Mouse (Mus musculus): Measurements from ENCODE around the gene Prkag2. TPM values are rescaled to one million over a fixed set of nuclear protein-coding genes. Genes with fewer than 3 reads are reported as not detected.

Prkag2 gene
- total and polyA plus RNA-seq, 3 experiments: 10.0 to 48.0 (median 36.0) TPM

- DNase-seq: no peak
Observed at GRCm38 (mm10) chr5:24915119-24915518, 185.3 kb downstream of the Prkag2 start.

GRCm38 (mm10) chr5:24913656-24914055, 186.8 kb downstream of the Prkag2 start:
- DNase-seq: no peak

GRCm38 (mm10) chr5:24908820-24909716, 191.4 kb downstream of the Prkag2 start:
- DNase-seq: no peak

- peak; percentile 93 for DNase-seq
Observed at GRCm38 (mm10) chr5:24908141-24908819, 192.2 kb downstream of the Prkag2 start.

GRCm38 (mm10) chr5:24907737-24908136, 192.7 kb downstream of the Prkag2 start:
- no peak for DNase-seq

- no peak for DNase-seq
Observed at GRCm38 (mm10) chr5:24906844-24907243, 193.6 kb downstream of the Prkag2 start.

- peak; percentile 61 for DNase-seq
Observed at GRCm38 (mm10) chr5:24904941-24905340, 195.5 kb downstream of the Prkag2 start.

GRCm38 (mm10) chr5:24904423-24904822, 196.0 kb downstream of the Prkag2 start:
- no peak for DNase-seq

GRCm38 (mm10) chr5:24904001-24904400, 196.4 kb downstream of the Prkag2 start:
- DNase-seq: no peak

- DNase-seq: peak; percentile 35
Observed at GRCm38 (mm10) chr5:24902835-24903234, 197.6 kb downstream of the Prkag2 start.

GRCm38 (mm10) chr5:24895606-24896005, 204.8 kb downstream of the Prkag2 start:
- DNase-seq: no peak

- DNase-seq: no peak
Observed at GRCm38 (mm10) chr5:24894814-24895213, 205.6 kb downstream of the Prkag2 start.

GRCm38 (mm10) chr5:24892461-24892860, 208.0 kb downstream of the Prkag2 start:
- DNase-seq: no peak

GRCm38 (mm10) chr5:24889860-24890259, 210.6 kb downstream of the Prkag2 start:
- DNase-seq: no peak

GRCm38 (mm10) chr5:24888874-24889591, 211.4 kb downstream of the Prkag2 start:
- no peak for DNase-seq

GRCm38 (mm10) chr5:24887271-24887670, 213.2 kb downstream of the Prkag2 start:
- peak; percentile 15 for DNase-seq

- no peak for DNase-seq
Observed at GRCm38 (mm10) chr5:24878713-24879112, 221.7 kb downstream of the Prkag2 start.

- DNase-seq: no peak
Observed at GRCm38 (mm10) chr5:24877836-24878624, 222.4 kb downstream of the Prkag2 start.

GRCm38 (mm10) chr5:24876653-24877052, 223.8 kb downstream of the Prkag2 start:
- no peak for DNase-seq

- peak; percentile 34 for DNase-seq
Observed at GRCm38 (mm10) chr5:24874111-24874510, 226.3 kb downstream of the Prkag2 start.

- no peak for DNase-seq
Observed at GRCm38 (mm10) chr5:24873221-24873620, 227.2 kb downstream of the Prkag2 start.

- peak; percentile 80 for DNase-seq
Observed at GRCm38 (mm10) chr5:24871276-24871675, 229.2 kb downstream of the Prkag2 start.

Measured in adrenal gland, adult 2 months (tissue).